Mouse (Mus musculus) hematopoietic stem cell, adult 5-6 weeks (primary cell): ENCODE data around the gene Gm10600. TPM values are rescaled to one million over a fixed set of nuclear protein-coding genes. Genes with fewer than 3 reads are reported as not detected.
"Not testable (repeated sequence)": the region's sequence is repeated elsewhere in the genome, so short reads cannot be mapped to it uniquely, and the experiment has no call there.

Experiments used
- ATAC-seq, 2 experiments: fragments of 125-278 bp in 1 of 2; replicated peaks in 1 of 2; 2 replicates each; pipeline ENCODE4 v1.8.0; 2016 to 2017; ENCODE audit warnings: inconsistent platforms in 2 of 2, mild to moderate bottlenecking in 2 of 2, moderate number of reproducible peaks in 2 of 2, low read depth in 1 of 2, moderate TSS enrichment in 1 of 2; ENCODE audit not compliant: low FRiP score in 2 of 2, poor library complexity in 2 of 2, severe bottlenecking in 2 of 2, insufficient read depth in 1 of 2, low TSS enrichment in 1 of 2
- total RNA-seq: library from RNA; stranded (forward); fragments of 172-1452, 232-1000 nt; gene quantifications from 2 replicates; pipeline ENCODE4 v1.2.3, GENCODE M21; 2017

The Gm10600 gene
- total RNA-seq = not detected in 2 replicates

- not testable (repeated sequence) for ATAC-seq
Observed at GRCm38 (mm10) chr4:42240339-42240738, at the start of gene Gm10600. Gm10600 (plus strand) TSS chr4:42240639.

- not testable (repeated sequence) for ATAC-seq
Observed at GRCm38 (mm10) chr4:42255467-42255866, 15.0 kb downstream of the Gm10600 start, which contains the start of gene Ccl21b. Ccl21b (plus strand) TSS chr4:42255767.

Other genes with a start within 250 kb of the Gm10600 start
- 0.40 and 0.56 TPM in 2 replicates for gene Gm21093, start 205.9 kb upstream of the Gm10600 start, total RNA-seq
- gene Gm3893, start 149.4 kb upstream of the Gm10600 start, total RNA-seq = not detected in 2 replicates
- gene Gm13304, start 125.8 kb upstream of the Gm10600 start, total RNA-seq = not detected in 2 replicates
- gene Gm13306, start 87.2 kb upstream of the Gm10600 start, total RNA-seq = not detected in 2 replicates
- not detected in 2 replicates for gene Gm13305, start 72.0 kb upstream of the Gm10600 start, total RNA-seq
- gene Ccl21b, start 15.1 kb downstream of the Gm10600 start, total RNA-seq = not detected in 2 replicates
- gene Gm21953, start 53.6 kb downstream of the Gm10600 start, total RNA-seq = not detected in 2 replicates
- 0.30 TPM in 1 of 2 replicates, not detected in the other for gene Fam205a3, start 77.7 kb downstream of the Gm10600 start, total RNA-seq
- not detected in 2 replicates for gene Gm21586, start 198.7 kb downstream of the Gm10600 start, total RNA-seq
- 0.38 and 1.3 TPM in 2 replicates for gene Gm2163, start 226.1 kb downstream of the Gm10600 start, total RNA-seq